ENCODE assay signal across 8 mouse cellular contexts in genomic region chr16:98081889-98082818, GRCm38 (mm10). TPM values are rescaled to one million over a fixed set of nuclear protein-coding genes. Genes with fewer than 3 reads are reported as not detected.
DNase-seq lines count a peak whose midpoint lies in the region; ATAC-seq and TF ChIP-seq lines count a peak whose summit lies in the region.
"Not testable (repeated sequence)": the region's sequence is repeated elsewhere in the genome, so short reads cannot be mapped to it uniquely, and the experiment has no call there.

TSS of gene A630089N07Rik (minus strand) at chr16:98082450.

- not testable (repeated sequence) for H3K4me1 ChIP-seq in bone marrow macrophage, adult 2 months (ENCODE audit: control insufficient read depth, insufficient read depth, low read length); embryonic fibroblast, embryonic 13.5 days (ENCODE audit: control insufficient read depth, insufficient read depth, low read length); kidney, embryonic 14.5 days (ENCODE audit: control insufficient read depth, insufficient read depth, low read length)
- peaks cover 11% of the 10 kb centered on the region; the same call in 1 of the 2 replicates for H3K4me1 ChIP-seq in limb, embryonic 15.5 days

- peak within 1 kb of the TSS; percentile 38 for H3K27ac ChIP-seq in bone marrow macrophage, adult 2 months (ENCODE audit: insufficient read depth, low read depth, low read length)
- H3K27ac ChIP-seq in embryonic fibroblast, embryonic 13.5 days (ENCODE audit: insufficient read depth, low read length) = peak within 1 kb of the TSS; percentile 34; the same call in 1 of the 2 replicates
- peak within 1 kb of the TSS; percentile 82; the same call in 1 of the 2 replicates for H3K27ac ChIP-seq in kidney, embryonic 14.5 days (ENCODE audit: low read depth, low read length)
- H3K27ac ChIP-seq in limb, embryonic 15.5 days = peak within 1 kb of the TSS; percentile 88

- WGBS in kidney, embryonic 14.5 days = under 1% methylated on average over 25 of the region's 25 CpGs
- WGBS in limb, embryonic 15.5 days = under 1% methylated on average over 25 of the region's 25 CpGs

- peak within 1 kb of the TSS; percentile 63 for H3K4me3 ChIP-seq in bone marrow macrophage, adult 2 months (ENCODE audit: insufficient read depth, low read length)
- H3K4me3 ChIP-seq in embryonic fibroblast, embryonic 13.5 days (ENCODE audit: insufficient read depth, low read length) = peak within 1 kb of the TSS; percentile 90
- H3K4me3 ChIP-seq in kidney, embryonic 14.5 days (ENCODE audit: low read length) = peak within 1 kb of the TSS; percentile 72
- H3K4me3 ChIP-seq in limb, embryonic 15.5 days = peak within 1 kb of the TSS; percentile 78

- peak; percentile 91 for DNase-seq in A20 (ENCODE audit: low read depth, low spot score)
- peak; percentile 85 to 86 for DNase-seq in heart, adult 9 months (ENCODE audit: low spot score in 2 of 2)
- DNase-seq in monocyte, adult 2 months (ENCODE audit: low read depth in 1 of 2, low spot score in 2 of 2) = peak; percentile 51 to 56
- DNase-seq in spleen, postnatal 36 days (ENCODE audit: low spot score in 2 of 2) = peak; percentile 83 to 84

- H3K4me2 ChIP-seq in kidney, embryonic 14.5 days (replicated peaks; ENCODE audit: low read depth, low read length) = peak within 1 kb of the TSS; percentile 61
- peak within 1 kb of the TSS; percentile 71 for H3K4me2 ChIP-seq in limb, embryonic 15.5 days

- H3K36me3 ChIP-seq in kidney, embryonic 14.5 days (ENCODE audit: control insufficient read depth, insufficient read depth, low read length); limb, embryonic 15.5 days: not testable (repeated sequence)

- not testable (repeated sequence) for TF ChIP-seq POLR2A in bone marrow macrophage, adult 2 months (IDR thresholded peaks at IDR 0.05; ENCODE audit: borderline replicate concordance, low read depth, low read length)
- TF ChIP-seq POLR2A in embryonic fibroblast, embryonic 13.5 days (IDR thresholded peaks at IDR 0.05; ENCODE audit: low read depth, low read length) = peak; percentile 61

- peak; percentile 99 for ATAC-seq in kidney, embryonic 14.5 days (ENCODE audit: low FRiP score, low TSS enrichment)
- peak; percentile 94 for ATAC-seq in limb, embryonic 15.5 days (ENCODE audit: insufficient number of reproducible peaks, low FRiP score, low TSS enrichment, low read depth)

- not testable (repeated sequence) for H3K27me3 ChIP-seq in kidney, embryonic 14.5 days (ENCODE audit: control insufficient read depth, insufficient read depth, low read length); limb, embryonic 15.5 days

- not testable (repeated sequence) for TF ChIP-seq CTCF in bone marrow macrophage, adult 2 months (IDR thresholded peaks at IDR 0.05; ENCODE audit: low read depth, low read length); embryonic fibroblast, embryonic 13.5 days (IDR thresholded peaks at IDR 0.05; ENCODE audit: borderline replicate concordance, insufficient read depth, low read length)

- H3K9me3 ChIP-seq in kidney, embryonic 14.5 days (ENCODE audit: control insufficient read depth, low read length); limb, embryonic 15.5 days: not testable (repeated sequence)

- H3K9ac ChIP-seq in kidney, embryonic 14.5 days (ENCODE audit: low read depth, low read length) = peak within 1 kb of the TSS; percentile 68
- peak within 1 kb of the TSS; percentile 62 for H3K9ac ChIP-seq in limb, embryonic 15.5 days

RNA-seq across cellular contexts. Expression of gene A630089N07Rik, which starts in this region (rescaled TPM):
- polyA plus RNA-seq in bone marrow macrophage, adult 2 months (2012; ENCODE audit: insufficient read depth, insufficient read length, missing spikeins) = 6.4 and 6.5 TPM in 2 replicates
- polyA plus RNA-seq in embryonic fibroblast, embryonic 13.5 days (2011; ENCODE audit: insufficient read length, low read depth, missing spikeins) = 15.7 and 16.1 TPM in 2 replicates
- 29.0 and 32.4 TPM in 2 replicates for polyA plus RNA-seq in kidney, embryonic 14.5 days (2014; fragmentation: Nextera tagmentation; extraction: Ambion mirVana)
- 15.9 and 18.1 TPM in 2 replicates for polyA plus RNA-seq in limb, embryonic 15.5 days (2015; fragmentation: Nextera tagmentation; extraction: Ambion mirVana)

Comparison
In these comparisons a context has a peak if more than half of its experiments do, and no peak if none do; other contexts are left out.
1. Peak in every context shown above with its lines: DNase-seq, ATAC-seq, H3K4me3 ChIP-seq and H3K27ac ChIP-seq.
2. H3K27ac ChIP-seq: peak in every context shown above with its lines; median percentile 88 in limb, embryonic 15.5 days; 82 in kidney, embryonic 14.5 days; 38 in bone marrow macrophage, adult 2 months; 34 in embryonic fibroblast, embryonic 13.5 days.